Mouse (Mus musculus) thymus, adult 2 months (tissue): ENCODE data around the gene Ccnl1. TPM values are rescaled to one million over a fixed set of nuclear protein-coding genes. Genes with fewer than 3 reads are reported as not detected.

Experiments used
- DNase-seq: peaks from one replicate; pipeline ENCODE4 v3.0.0; 2021
- H3K27ac ChIP-seq: fragments of 200-500 bp; 2 replicates; pipeline ENCODE4 v1.5.1; 2012; ENCODE audit warnings: low read length, control low read depth; ENCODE audit not compliant: control insufficient read depth, insufficient read depth
- H3K27me3 ChIP-seq: fragments of 200-500 bp; 2 replicates; pipeline ENCODE4 v1.6.1; 2012; ENCODE audit warnings: mild to moderate bottlenecking, low read length, moderate library complexity, mixed read lengths; ENCODE audit not compliant: control insufficient read depth, insufficient read depth
- H3K36me3 ChIP-seq: fragments of 200-500 bp; 2 replicates; pipeline ENCODE4 v1.6.1; 2012; ENCODE audit warnings: mild to moderate bottlenecking, low read length, moderate library complexity; ENCODE audit not compliant: control insufficient read depth, insufficient read depth
- H3K4me1 ChIP-seq: fragments of 200-500 bp; replicated peaks from 2 replicates; pipeline ENCODE4 v1.6.1; 2012; ENCODE audit warnings: low read length; ENCODE audit not compliant: control insufficient read depth, insufficient read depth
- H3K4me3 ChIP-seq: fragments of 200-500 bp; 2 replicates; pipeline ENCODE4 v1.5.1; 2012; ENCODE audit warnings: mild to moderate bottlenecking, low read length, control low read depth, moderate library complexity; ENCODE audit not compliant: control insufficient read depth, insufficient read depth
- CTCF ChIP-seq: fragments of 200-500 bp; IDR thresholded peaks from 2 replicates; pipeline ENCODE4 v1.5.1; 2012; ENCODE audit warnings: mild to moderate bottlenecking, control low read depth, low read length, moderate library complexity, borderline replicate concordance; ENCODE audit not compliant: control insufficient read depth, poor library complexity, insufficient read depth; ENCODE audit errors: extremely low read depth
- POLR2A ChIP-seq: fragments of 200-500 bp; IDR thresholded peaks from 2 replicates; pipeline ENCODE4 v1.6.1; 2012; ENCODE audit warnings: mild to moderate bottlenecking, low read length, control low read depth, moderate library complexity; ENCODE audit not compliant: control insufficient read depth, poor library complexity, insufficient read depth; ENCODE audit errors: extremely low read depth
- WGBS: fragments of 180-500 bp; shearing (Covaris S2); methylation state at CpG from one replicate; pipeline ENCODE4 v1.1.7; 2018; 5-methylcytosine and 5-hydroxymethylcytosine counted together
- polyA plus RNA-seq: library from polyadenylated mRNA; depleted of rRNA; stranded (reverse); fragments of >200 nt; gene quantifications from 2 replicates; pipeline ENCODE4 v1.2.3, GENCODE M21; 2012

The Ccnl1 gene
- polyA plus RNA-seq, 1 experiment: 171 TPM

GRCm38 (mm10) chr3:65992395-65993340, 34.6 kb upstream of the Ccnl1 start:
- no peaks in the 10 kb centered on the region for H3K4me1 ChIP-seq
- no peak overlapping the region for H3K27ac ChIP-seq
- DNase-seq: no peak
- H3K4me3 ChIP-seq: no peak overlapping the region
- no peaks in the 10 kb centered on the region for H3K27me3 ChIP-seq
- TF ChIP-seq POLR2A (no peak), CTCF (no peak)
- 90% methylated on average over 11 of the region's 11 CpGs for WGBS
- no peaks in the 10 kb centered on the region for H3K36me3 ChIP-seq

GRCm38 (mm10) chr3:65990957-65991646, 33.1 kb upstream of the Ccnl1 start:
- no peaks in the 10 kb centered on the region for H3K36me3 ChIP-seq
- peak; percentile 38 for DNase-seq
- H3K4me3 ChIP-seq: no peak overlapping the region
- H3K27me3 ChIP-seq: no peaks in the 10 kb centered on the region
- H3K27ac ChIP-seq: no peak overlapping the region
- H3K4me1 ChIP-seq: no peaks in the 10 kb centered on the region
- 8% methylated on average over 3 of the region's 3 CpGs for WGBS
- TF ChIP-seq POLR2A (no peak), CTCF (no peak)

GRCm38 (mm10) chr3:65990524-65990923, 32.5 kb upstream of the Ccnl1 start:
- Histone ChIP-seq H3K36me3 (no peaks in the 10 kb centered on the region), H3K27me3 (no peaks in the 10 kb centered on the region), H3K27ac (no peak overlapping the region), H3K4me3 (no peak overlapping the region), H3K4me1 (no peaks in the 10 kb centered on the region)
- DNase-seq: no peak
- TF ChIP-seq CTCF (no peak), POLR2A (no peak)
- 80% methylated on average over 4 of the region's 4 CpGs for WGBS

GRCm38 (mm10) chr3:65988711-65989495, 30.9 kb upstream of the Ccnl1 start:
- Histone ChIP-seq H3K4me3 (no peak overlapping the region), H3K27ac (no peak overlapping the region), H3K4me1 (no peaks in the 10 kb centered on the region), H3K27me3 (no peaks in the 10 kb centered on the region), H3K36me3 (no peaks in the 10 kb centered on the region)
- DNase-seq: no peak
- TF ChIP-seq CTCF (no peak), POLR2A (no peak)
- 90% methylated on average over 8 of the region's 8 CpGs for WGBS

- Histone ChIP-seq H3K4me3 (no peak overlapping the region), H3K36me3 (no peaks in the 10 kb centered on the region), H3K27ac (no peak overlapping the region), H3K27me3 (no peaks in the 10 kb centered on the region), H3K4me1 (peaks cover 2% of the 10 kb centered on the region; the same call in 1 of the 2 replicates)
- TF ChIP-seq CTCF: no peak
- no peak for TF ChIP-seq POLR2A
- 98% methylated on average over 3 of the region's 3 CpGs for whole genome bisulfite sequencing
- DNase-seq: no peak
Observed at GRCm38 (mm10) chr3:65976296-65976695, 18.2 kb upstream of the Ccnl1 start.

- peaks cover 2% of the 10 kb centered on the region; the same call in 1 of the 2 replicates for H3K4me1 ChIP-seq
- no peak overlapping the region for H3K4me3 ChIP-seq
- H3K36me3 ChIP-seq: no peaks in the 10 kb centered on the region
- H3K27me3 ChIP-seq: no peaks in the 10 kb centered on the region
- DNase-seq: peak; percentile 24
- no peak for TF ChIP-seq CTCF
- TF ChIP-seq POLR2A: no peak
- no peak overlapping the region for H3K27ac ChIP-seq
- 4% methylated on average over 5 of the region's 5 CpGs for WGBS
Observed at GRCm38 (mm10) chr3:65975317-65975716, 17.3 kb upstream of the Ccnl1 start.
